Mouse (Mus musculus) cerebellum, adult 9-11 months (tissue): ENCODE measurements around the gene Lrpprc.
"Not testable (repeated sequence)": the region's sequence is repeated elsewhere in the genome, so short reads cannot be mapped to it uniquely, and the experiment has no call there.

Source experiments
- DNase-seq: peaks from one replicate; pipeline ENCODE4 v3.0.0; 2022

Lrpprc gene

DNA sequence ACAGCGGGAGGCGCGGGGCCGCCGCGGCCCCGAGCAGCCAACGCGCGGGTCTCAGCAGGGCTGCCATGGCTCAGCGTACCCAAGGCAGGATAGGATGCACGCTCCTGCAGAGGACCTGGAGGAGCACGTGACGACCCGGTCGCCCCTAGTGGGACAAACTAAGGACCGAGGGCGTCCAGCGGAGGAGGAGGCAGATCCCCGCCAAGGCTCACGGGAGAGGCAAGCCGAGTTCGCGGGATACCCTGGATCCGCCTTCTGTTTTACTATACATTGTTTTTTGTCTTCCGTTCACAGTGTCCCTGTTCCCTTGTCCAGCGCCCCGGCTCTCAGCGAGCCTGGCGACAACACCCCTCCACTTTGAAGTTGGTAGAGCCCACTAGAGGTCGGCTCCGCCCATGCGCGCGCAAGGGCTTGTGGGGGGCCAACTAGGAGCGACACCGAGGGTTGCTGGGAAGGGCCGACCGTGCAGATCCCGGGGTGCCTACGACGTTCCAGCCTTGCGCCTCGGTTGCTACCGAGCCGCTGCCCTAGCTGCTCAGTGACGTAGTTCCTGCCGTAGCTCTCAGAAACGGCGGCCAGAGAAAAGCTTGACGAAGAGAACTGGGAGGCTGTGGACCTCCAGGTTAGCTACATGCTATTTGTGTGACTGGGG is at the start of gene Lrpprc:
Gene Lrpprc (minus strand): TSS at position 343 of the 652 bp plus-strand sequence.
- peak; percentile 96 for DNase-seq

DNA sequence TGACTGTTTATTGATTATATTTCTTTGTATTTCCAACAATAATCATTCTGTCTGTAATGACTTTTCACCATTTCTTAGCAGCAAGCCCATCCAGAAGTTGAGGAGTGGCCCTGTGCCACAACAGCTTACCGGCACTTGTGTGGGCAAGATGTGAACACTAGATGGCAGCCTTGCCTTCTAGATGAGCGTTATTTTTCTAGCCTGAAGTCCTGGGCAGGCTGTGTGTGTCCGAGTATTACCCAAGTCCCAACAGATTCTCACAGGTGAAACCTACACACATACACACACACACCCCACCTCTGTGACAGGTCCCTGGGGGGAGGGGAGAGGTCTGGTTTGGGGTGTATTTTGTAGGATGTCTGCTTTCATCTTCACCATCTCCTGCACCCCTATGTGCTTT is 47.2 kb upstream of the Lrpprc start:
- DNase-seq = peak; percentile 78

DNA sequence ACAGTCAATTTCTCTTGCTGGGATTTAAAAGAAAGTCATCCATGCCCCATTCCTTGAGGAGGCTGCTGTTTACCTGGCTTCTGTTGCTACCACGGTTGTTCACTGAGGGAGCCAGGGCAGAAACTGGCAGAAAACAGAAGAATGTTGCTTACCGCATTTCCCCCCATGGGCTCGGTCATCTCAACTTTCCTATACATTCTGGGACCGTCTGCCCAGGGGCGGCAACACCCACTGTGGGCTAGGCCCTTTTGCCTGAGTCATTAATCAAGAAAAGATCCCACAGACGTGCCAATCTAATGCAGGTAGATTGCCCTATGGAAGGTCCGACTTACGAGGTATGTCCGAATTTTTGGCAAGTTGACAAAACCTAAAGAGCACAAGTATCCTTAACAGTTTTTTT is 44.7 kb upstream of the Lrpprc start:
- no peak for DNase-seq

DNA sequence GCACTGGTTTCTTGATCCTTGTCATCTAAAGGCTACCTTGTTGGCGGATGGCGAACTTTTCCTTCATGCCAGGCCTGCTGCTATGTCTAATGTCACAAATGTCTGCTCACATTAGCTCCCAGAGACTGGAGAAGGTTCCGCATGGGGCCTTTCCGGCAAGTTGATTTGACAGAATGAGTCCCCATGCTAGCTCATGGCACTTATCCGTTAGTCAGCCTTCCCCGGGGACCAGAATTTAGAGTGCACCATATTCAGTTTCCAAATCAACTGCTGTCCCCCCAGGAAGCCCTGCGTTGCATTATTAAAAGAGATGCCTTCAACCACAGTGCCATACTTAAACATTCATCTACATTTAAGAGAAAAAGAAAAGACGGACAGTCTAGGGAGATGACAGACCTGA is 41.8 kb upstream of the Lrpprc start:
- DNase-seq = no peak

DNA sequence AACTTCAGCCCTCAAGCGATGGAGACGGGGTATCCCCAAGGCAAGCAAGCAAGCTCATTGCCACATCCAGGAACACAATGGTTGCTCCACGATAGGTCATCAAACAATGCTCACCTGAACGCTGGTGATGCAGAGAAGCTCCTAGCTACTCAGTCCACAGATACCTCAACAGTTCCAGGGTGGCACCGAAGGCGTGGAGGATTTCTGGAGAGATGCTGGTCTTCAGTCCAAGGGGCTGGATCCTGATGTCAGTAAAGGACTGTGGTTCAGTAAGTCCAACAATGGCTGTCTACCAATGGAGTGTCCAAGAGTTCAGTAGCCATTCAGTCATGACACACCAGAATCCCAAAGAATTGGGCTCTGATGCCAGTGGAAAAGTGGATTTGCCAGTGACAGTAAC is 37.7 kb upstream of the Lrpprc start:
- DNase-seq = no peak

DNA sequence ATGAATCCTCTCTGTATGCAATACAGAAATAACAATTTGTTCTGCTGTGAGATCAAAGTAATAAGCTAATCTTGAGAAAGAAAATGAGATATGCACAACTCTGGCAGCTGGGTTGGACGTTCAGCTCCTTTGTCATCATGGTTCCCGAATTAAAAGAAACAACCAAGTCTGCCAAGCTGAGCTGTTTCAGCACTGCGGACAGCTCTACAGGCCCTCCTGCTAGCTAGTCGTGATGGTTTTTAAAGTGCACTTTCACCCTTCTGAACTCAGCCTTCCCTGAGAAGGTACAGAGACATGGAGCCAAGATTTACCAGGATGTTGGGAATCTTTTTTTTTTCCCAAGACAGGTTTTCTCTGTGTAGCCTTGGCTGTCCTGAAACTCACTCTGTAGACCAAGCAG is 30.0 kb upstream of the Lrpprc start:
- no peak for DNase-seq

DNA sequence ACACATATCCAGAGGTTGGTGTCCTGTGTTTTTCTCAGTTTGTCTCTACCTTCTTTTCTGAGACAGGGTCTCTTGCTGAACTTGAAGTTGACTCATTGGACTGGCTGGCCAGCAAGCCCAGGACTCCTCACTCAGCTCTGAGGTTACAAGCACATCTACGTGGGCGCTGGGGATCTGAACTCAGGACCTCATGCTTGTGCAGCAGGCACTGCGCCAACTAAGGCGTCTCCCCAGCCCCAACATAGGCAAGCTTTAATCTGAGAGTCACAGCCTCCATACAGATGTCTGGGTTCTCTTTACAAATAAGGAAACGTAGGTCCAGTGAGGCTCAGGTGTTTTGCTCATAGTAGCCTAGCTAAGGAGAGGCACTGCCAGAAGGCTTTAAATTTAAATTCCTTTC is 27.8 kb upstream of the Lrpprc start:
- DNase-seq = no peak

DNA sequence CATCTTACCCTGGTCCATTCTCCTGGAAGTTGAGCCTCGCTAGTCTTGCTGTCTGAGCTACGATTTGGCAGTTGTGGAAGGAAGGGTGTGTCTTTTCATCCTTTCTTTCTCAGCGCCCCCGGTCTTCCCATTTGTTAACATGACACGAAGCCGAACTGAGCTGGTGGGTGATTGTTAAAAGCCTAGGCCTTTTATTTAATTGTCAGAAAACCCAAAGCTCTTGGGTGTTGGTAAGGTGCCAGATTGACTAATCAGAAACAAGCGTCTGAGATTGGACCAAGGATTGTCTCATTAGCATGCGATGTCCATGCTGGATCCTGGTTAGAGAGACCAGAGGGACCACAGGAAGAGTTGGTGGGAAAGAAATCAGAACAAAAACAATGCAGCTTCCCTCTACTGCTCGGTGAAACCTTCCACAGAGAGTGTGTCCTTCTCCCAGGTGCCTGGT is 25.4 kb upstream of the Lrpprc start:
- DNase-seq = no peak

DNA sequence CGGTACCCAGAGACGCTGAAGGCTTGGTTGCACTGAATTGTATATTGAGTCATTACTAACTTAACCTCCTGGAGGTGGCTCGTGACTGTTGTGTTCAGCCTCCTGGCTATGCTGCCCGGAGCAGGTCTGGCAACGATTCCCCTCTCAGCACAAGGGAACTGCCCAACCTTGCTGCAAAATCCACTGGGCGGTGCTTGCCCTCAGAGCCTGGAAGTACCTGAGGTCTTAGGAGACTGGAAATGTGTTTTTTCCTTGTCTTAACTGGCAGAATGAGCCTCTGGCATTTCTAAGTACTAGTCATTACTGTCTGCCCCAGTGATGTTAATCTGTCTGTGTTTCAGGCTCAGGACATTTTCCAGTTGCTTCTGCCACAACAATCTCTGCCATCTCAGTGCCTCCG is 24.3 kb upstream of the Lrpprc start:
- DNase-seq = no peak

DNA sequence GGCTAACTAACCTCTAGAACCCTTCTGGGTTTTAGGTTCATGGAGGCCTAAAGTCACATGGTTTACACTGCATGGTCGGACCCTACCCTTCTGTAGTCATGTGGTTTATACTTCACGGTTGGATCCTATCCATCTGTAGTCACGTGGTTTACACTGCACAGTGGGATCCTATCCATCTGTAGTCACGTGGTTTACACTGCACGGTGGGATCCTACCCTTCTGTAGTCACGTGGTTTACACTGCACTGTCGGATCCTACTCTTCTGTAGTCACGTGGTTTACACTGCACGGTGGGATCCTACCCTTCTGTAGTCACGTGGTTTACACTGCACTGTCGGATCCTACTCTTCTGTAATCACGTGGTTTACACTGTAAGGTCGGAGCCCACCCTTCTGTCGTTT is 23.6 kb upstream of the Lrpprc start:
- DNase-seq = not testable (repeated sequence)

DNA sequence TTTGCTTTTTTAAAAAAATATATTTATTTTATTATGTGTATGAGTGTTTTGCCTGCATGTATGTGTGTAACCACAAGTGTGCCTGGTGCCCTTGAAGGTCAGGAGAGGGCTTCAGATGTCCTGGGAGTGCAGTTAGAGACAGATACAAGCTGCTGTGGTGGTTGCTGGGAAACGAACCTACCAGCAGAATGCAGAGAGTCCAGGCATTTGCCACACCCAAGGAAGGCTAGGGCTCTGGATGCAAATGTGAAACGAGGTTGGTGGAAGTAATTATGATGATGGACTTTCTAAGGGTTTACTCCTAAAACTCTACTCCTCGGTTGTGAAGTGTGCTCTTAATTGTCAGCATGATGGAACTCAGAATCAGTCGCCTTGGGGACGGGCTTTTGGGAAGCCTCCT is 1.4 kb upstream of the Lrpprc start:
- DNase-seq = no peak

DNA sequence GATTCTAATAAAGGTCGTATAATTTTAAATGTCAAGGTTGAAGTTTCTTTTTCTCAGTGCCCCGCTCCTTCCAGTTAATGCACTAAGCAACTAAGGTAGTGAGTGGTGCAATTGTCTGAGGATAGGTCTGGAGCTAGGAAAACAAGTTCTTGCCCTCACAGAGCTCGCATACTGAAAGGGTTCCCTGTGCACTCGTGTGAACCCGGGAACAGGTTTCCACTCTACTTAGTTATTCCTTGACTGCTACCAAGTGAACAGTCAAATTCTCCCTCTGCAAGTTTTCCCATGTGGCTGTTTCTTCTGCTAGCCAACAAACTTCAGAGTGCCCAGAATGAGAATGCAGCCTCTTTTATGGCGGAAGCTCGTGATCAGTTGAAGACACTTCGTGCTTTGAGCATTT is 567 bp upstream of the Lrpprc start:
- DNase-seq = no peak

DNA sequence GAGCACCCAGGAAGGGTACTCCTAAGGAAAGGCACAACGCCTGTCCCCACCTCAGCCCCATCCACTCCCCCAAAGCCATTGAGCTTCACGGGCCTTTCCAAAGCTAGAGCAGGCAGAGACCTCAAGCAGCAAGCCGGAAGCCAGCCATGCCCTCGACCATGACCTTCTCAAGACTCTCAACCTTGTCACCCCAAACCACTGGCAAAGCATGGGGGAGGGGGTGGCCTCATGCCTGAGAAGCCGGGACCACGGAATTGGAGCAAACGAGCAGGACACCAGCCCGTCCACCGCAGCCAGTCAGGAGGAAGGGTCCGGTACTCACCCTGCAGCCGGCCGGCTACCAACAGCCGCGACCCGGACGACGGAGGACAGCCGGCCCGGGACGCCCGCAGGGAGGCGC is 546 bp downstream of the Lrpprc start:
- no peak for DNase-seq

DNA sequence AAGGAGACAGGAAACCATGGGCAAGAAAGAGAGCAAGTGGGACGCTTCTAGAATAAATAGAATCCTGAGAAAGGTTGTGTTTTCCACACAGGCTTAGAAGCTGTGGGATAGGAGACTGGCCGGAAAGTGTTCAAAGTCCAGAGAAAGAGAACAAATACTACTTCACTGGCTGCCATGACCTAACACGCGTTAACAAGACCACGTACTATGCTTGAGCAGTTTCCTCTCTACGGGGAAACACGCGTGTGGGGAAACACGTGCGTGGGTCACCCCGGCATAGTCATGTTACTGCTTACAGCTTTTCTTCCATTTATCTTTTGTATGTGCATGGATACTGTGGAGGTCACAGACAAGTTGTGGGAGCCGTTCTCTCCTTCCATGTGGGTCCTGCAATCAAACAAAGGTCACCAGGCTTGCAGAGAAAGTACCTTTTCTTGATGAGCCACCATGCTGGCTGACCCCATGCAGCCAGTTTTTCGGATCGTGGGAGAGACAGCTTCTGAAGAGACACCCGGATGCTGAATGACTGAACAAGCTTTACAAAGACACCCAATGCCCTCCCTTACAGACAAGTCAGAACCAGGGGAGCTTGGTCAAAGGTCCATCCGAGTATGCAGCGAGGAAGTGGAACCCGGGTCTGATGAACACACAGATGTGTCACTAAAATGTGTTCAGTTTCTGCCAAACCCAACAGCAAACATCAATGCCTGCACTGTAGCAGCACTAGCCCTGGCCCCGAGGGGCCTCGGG is 2.0 kb downstream of the Lrpprc start:
- no peak for DNase-seq

DNA sequence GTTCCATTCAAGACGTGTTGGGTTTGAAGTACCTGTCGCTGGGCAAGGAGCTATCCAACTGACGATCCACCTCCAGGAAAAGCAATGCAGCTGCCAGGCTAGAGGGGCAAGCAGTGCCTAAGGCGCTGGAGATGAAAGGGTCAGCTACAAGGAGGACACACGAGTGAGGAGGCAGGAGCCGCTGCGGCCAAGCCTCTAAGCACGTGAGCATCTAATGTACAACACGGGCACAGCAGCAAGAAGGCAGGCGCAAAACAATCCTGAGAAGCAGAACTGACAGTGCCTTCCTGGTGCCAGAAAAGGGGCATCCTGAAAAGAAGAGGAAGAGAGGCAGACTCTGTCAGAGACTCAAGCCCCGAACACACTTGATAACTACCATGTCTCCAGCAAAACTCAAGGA is 3.1 kb downstream of the Lrpprc start:
- DNase-seq = no peak

DNA sequence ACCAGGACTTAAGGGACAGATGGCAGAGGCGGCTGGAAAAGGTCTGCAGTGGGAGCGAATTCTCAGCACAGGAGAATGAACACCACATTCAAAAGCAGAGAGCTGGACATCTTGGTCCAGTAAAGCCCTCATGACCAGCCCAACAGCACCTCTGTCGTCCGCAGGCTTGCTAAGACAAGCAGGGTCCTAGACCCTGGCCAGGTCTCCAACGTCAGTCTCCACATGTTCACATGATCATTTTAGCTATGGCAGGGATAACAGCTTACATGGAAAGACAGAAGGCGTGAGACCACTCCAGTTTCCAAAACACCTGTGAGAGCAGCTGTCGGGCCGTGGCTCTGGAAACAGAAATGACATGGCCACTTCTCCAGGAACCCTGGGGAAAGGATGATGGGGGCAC is 3.7 kb downstream of the Lrpprc start:
- DNase-seq = no peak

DNA sequence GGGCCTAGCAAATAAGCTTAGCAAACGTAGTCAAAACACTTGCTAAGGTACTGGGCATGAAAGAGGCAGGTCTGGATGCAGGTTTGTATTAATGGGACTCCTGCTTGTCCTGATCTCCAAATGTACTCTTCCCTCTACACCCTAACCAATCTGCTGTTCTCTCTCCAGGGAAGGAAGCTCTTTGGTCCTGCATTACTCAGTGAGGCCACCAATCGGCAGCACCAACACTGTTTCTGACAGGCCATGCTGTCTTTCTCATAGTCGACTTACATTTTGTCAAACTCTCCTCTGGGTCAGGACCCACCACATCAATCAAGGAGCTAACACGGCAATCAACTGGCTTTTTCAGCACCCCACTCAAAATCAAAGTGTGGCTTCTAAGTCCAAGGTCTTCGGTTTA is 5.4 kb downstream of the Lrpprc start:
- DNase-seq = no peak

DNA sequence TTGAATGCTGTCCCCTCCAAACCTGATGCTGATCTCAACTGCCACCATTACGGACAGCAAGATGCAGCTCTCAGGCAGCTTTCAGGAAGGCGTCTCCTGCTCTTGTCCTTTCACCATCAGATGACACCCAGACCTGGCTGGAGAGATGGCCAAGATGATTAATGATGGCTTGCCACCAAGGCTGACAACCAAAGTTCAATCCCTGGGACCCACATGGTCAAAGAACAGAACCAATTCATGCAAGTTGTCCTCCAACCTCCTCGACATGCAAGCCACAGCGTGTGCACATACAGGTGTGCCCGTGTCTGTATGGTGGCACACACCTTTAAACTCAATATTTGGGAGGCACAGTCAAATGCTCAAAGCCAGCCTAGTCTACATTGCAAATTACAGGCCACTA is 7.1 kb downstream of the Lrpprc start:
- DNase-seq = no peak

DNA sequence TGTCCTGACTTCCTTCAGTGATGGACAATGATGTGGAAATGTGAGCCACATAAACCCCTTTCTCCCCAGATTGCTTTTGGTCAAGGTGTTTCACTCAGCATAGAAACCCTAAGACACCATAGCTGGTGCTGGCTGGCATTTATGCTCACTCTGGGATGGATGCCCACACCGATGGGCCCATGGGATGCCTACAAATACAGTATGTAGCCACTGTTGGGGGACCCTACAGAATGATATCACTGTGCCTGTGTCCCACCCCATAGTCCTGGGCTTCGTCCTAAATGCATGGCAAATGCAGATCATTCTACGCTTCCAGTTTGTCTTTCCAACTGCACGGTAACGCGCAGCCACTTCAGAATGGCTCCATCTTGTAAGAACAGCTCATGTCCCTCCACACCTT is 10.3 kb downstream of the Lrpprc start:
- no peak for DNase-seq

DNA sequence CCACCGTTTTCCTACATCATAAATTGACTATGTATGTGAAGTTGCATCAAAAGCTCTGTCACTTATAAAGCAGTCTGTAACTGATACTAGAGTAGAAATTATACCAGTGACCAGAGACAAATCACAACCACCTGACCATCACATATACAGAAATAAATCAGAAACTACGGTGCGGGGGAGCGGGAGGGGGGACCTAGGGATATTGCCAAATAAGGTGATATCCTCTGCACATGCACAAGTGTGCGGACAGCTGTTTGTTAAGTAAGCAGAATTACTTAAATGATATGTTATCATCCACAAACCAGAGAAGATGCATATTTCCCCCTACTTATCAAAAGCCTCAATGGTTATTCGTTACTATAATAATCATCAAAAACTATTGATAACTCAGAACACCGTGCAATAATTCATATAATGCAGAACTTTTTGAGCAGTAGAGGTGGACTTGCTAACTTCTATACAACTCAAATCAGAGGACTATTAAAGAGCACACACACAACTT is 12.1 kb downstream of the Lrpprc start:
- DNase-seq = no peak

DNA sequence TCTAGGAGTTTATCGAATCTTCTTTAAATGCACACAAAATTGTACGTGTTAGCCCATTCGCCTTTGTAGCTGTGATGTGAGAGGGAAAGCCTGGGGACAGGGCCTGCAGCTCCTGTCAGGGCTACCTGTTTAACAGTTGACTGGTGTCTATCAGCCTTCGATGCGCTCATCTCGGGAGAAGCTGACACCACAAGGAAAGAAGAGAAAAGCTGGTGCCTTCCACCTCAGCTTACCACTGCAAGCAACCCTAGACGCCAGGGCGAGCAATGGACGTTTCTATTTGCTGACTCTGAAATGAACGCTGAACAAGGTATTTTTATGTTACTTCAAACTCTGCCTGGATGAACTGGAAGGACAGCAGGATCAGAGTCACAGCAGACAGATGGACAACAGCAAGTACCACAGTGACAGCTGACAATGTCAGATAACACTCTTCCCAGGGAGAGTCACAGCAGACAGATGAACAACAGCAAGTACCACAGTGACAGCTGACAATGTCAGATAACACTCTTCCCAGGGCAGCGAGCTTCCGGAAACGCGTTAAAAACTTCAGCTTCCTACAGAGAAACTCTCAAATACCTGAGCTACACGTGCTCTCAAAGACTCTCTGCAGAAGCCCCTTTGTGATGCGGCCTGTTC is 14.1 kb downstream of the Lrpprc start:
- DNase-seq = no peak

DNA sequence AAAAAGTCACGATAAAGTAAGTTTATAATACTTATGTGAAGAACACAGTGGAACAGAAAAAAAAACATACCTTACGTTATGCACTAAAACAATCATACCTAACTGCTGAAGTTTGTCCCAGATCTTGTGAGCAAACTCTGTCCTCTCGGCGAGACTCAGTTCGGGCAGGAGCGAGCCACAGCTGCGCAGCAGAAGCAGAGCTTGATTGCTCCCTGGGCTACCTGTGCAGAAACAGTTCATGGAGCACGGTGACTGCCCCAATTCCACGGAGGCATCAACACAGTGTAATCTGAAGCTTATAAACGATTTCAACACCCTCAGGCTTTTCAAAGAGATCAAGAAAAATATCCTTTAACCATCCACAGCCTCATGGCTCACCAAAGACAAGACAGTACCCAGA is 15.3 kb downstream of the Lrpprc start:
- DNase-seq = no peak

DNA sequence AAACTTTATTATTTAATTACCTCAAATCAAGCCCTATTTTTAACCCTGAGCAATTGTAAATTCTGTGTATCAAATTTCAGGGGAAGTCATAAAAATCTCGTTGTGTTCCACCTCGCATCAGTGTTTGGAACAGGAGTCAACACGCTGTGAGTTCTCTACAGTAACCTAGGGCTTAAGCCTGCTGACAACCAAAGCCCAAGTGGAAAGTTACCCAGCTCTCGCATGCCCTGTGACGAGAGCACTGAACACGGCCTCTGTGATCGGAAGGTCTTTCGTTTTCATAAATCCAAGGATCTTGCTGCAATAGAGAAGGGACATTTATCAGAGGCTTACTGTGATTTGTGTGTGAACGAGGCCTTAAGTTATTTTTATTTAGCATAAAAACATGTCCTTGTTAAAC is 18.7 kb downstream of the Lrpprc start:
- no peak for DNase-seq

DNA sequence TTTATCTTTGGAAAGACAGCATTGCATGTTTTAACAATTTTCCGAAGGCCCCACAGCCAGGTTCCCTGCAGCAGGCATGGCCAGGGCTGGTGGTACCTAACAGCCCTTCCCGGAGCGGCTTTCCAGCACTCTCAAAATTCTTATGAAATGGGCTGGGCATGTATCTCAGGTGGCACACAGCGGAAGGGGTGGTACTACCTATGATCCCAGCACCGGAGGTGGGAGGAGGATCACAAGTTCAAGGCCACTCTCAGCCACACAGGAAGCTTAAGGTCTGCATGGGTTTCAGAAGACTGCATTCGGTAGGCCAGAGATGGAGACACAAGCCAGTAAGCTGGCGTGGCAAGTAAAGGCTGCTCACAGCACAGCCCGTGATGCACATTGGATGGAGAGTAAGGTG is 31.6 kb downstream of the Lrpprc start:
- DNase-seq = no peak
